ENCODE assay signal across 8 mouse cellular contexts in genomic region chr11:5902390-5902789, GRCm38 (mm10). TPM values are rescaled to one million over a fixed set of nuclear protein-coding genes. Genes with fewer than 3 reads are reported as not detected.
DNase-seq lines count a peak whose midpoint lies in the region; ATAC-seq lines count a peak whose summit lies in the region.
"Had no signal": no experiment of that assay in that cellular context is flagged by ENCODE, and none has a peak within 500 bp of the region (broad histone marks: within the 10 kb centered on the region; RNA-seq: fewer than 3 reads in every experiment).

No protein-coding gene starts in this region.

- H3K36me3 ChIP-seq in lung, embryonic 15.5 days: no peaks in the 10 kb centered on the region
- no peaks in the 10 kb centered on the region for H3K36me3 ChIP-seq in forebrain, embryonic 13.5 days (ENCODE audit: poor library complexity, severe bottlenecking)
- no peaks in the 10 kb centered on the region for H3K36me3 ChIP-seq in limb, embryonic 12.5 days
- no peaks in the 10 kb centered on the region for H3K36me3 ChIP-seq in stomach, embryonic 14.5 days (ENCODE audit: control insufficient read depth, insufficient read depth, low read length)

- H3K9ac ChIP-seq in lung, embryonic 15.5 days: peak overlapping the region; percentile 44; the same call in 1 of the 2 replicates
- H3K9ac ChIP-seq in forebrain, embryonic 13.5 days: peak overlapping the region; percentile 63
- peak overlapping the region; percentile 59; the same call in 1 of the 2 replicates for H3K9ac ChIP-seq in limb, embryonic 12.5 days (replicated peaks)
- H3K9ac ChIP-seq in stomach, embryonic 14.5 days (replicated peaks; ENCODE audit: low read depth, low read length): peak overlapping the region; percentile 37

- ATAC-seq in lung, embryonic 15.5 days (ENCODE audit: borderline replicate concordance, extremely low read depth, low FRiP score, low TSS enrichment): no peak
- peak; percentile 25 for ATAC-seq in forebrain, embryonic 13.5 days
- no peak; the same call in 1 of the 2 replicates for ATAC-seq in limb, embryonic 12.5 days (ENCODE audit: insufficient number of reproducible peaks, insufficient read depth, low FRiP score, low TSS enrichment, low read depth)
- ATAC-seq in stomach, embryonic 14.5 days (ENCODE audit: insufficient number of reproducible peaks, insufficient read depth, low FRiP score, low read depth): peak; percentile 21; the same call in 1 of the 2 replicates

- WGBS in lung, embryonic 15.5 days: 12% methylated on average over 6 of the region's 6 CpGs
- WGBS in forebrain, embryonic 13.5 days: 8% methylated on average over 6 of the region's 6 CpGs
- WGBS in limb, embryonic 12.5 days: 15% methylated on average over 6 of the region's 6 CpGs
- WGBS in stomach, embryonic 14.5 days: 13% methylated on average over 6 of the region's 6 CpGs

- peak overlapping the region; percentile 39 for H3K4me3 ChIP-seq in lung, embryonic 15.5 days
- H3K4me3 ChIP-seq in forebrain, embryonic 13.5 days: peak overlapping the region; percentile 39
- peak overlapping the region; percentile 45 for H3K4me3 ChIP-seq in limb, embryonic 12.5 days (replicated peaks)
- H3K4me3 ChIP-seq in stomach, embryonic 14.5 days (ENCODE audit: low read depth, low read length): peak overlapping the region; percentile 33

- H3K27ac ChIP-seq in lung, embryonic 15.5 days: no peak overlapping the region
- H3K27ac ChIP-seq in forebrain, embryonic 13.5 days: peak overlapping the region; percentile 40
- H3K27ac ChIP-seq in limb, embryonic 12.5 days: no peak overlapping the region
- H3K27ac ChIP-seq in stomach, embryonic 14.5 days (ENCODE audit: low read length): no peak overlapping the region; the same call in 1 of the 2 replicates

- H3K4me1 ChIP-seq in lung, embryonic 15.5 days: peaks cover 22% of the 10 kb centered on the region
- peaks cover 24% of the 10 kb centered on the region for H3K4me1 ChIP-seq in forebrain, embryonic 13.5 days
- H3K4me1 ChIP-seq in limb, embryonic 12.5 days (replicated peaks): peaks cover 27% of the 10 kb centered on the region
- peaks cover 17% of the 10 kb centered on the region for H3K4me1 ChIP-seq in stomach, embryonic 14.5 days (ENCODE audit: control insufficient read depth, insufficient read depth, low read length)

- no peak for DNase-seq in lung, postnatal 36 days
- DNase-seq in layer of hippocampus, adult 11-12 months (ENCODE audit: low spot score): no peak
- DNase-seq in right cerebral cortex, postnatal 25 days: no peak
- DNase-seq: thymus, postnatal 36 days had no signal

- H3K4me2 ChIP-seq in lung, embryonic 15.5 days: peak overlapping the region; percentile 75
- H3K4me2 ChIP-seq in forebrain, embryonic 13.5 days: peak overlapping the region; percentile 64
- H3K4me2 ChIP-seq in limb, embryonic 12.5 days: peak overlapping the region; percentile 69
- H3K4me2 ChIP-seq in stomach, embryonic 14.5 days (replicated peaks; ENCODE audit: low read depth, low read length): peak overlapping the region; percentile 50

- H3K27me3 ChIP-seq in lung, embryonic 15.5 days: peaks cover 9% of the 10 kb centered on the region; the same call in 1 of the 2 replicates
- peaks cover 24% of the 10 kb centered on the region; the same call in 1 of the 2 replicates for H3K27me3 ChIP-seq in forebrain, embryonic 13.5 days
- peaks cover 51% of the 10 kb centered on the region for H3K27me3 ChIP-seq in limb, embryonic 12.5 days
- H3K27me3 ChIP-seq in stomach, embryonic 14.5 days (ENCODE audit: control insufficient read depth, insufficient read depth, low read length): no peaks in the 10 kb centered on the region

- no peaks in the 10 kb centered on the region for H3K9me3 ChIP-seq in lung, embryonic 15.5 days
- H3K9me3 ChIP-seq in forebrain, embryonic 13.5 days (replicated peaks): no peaks in the 10 kb centered on the region
- H3K9me3 ChIP-seq in limb, embryonic 12.5 days: no peaks in the 10 kb centered on the region
- no peaks in the 10 kb centered on the region for H3K9me3 ChIP-seq in stomach, embryonic 14.5 days (ENCODE audit: control insufficient read depth, low read depth, low read length)

RNA-seq across cellular contexts. Expression of gene Myl7, which starts 3.8 kb away (rescaled TPM):
- polyA plus RNA-seq in lung, embryonic 15.5 days (2015; fragmentation: Nextera tagmentation; extraction: Ambion mirVana): 273 and 720 TPM in 2 replicates
- 1.5 TPM in 1 of 2 replicates, not detected in the other for polyA plus RNA-seq in forebrain, embryonic 13.5 days (2015; fragmentation: Nextera tagmentation; extraction: Ambion mirVana)
- 1.3 and 2.4 TPM in 2 replicates for polyA plus RNA-seq in limb, embryonic 12.5 days (2016; fragmentation: Nextera tagmentation; extraction: Ambion mirVana)
- 4.9 and 8.4 TPM in 2 replicates for polyA plus RNA-seq in stomach, embryonic 14.5 days (2014; fragmentation: Nextera tagmentation; extraction: Ambion mirVana)

RNA-seq across cellular contexts. Expression of gene Pold2, which starts 24.3 kb away (rescaled TPM):
- polyA plus RNA-seq in lung, embryonic 15.5 days (2015; fragmentation: Nextera tagmentation; extraction: Ambion mirVana): 149 and 160 TPM in 2 replicates
- 100 and 102 TPM in 2 replicates for polyA plus RNA-seq in forebrain, embryonic 13.5 days (2015; fragmentation: Nextera tagmentation; extraction: Ambion mirVana)
- 127 and 129 TPM in 2 replicates for polyA plus RNA-seq in limb, embryonic 12.5 days (2016; fragmentation: Nextera tagmentation; extraction: Ambion mirVana)
- 101 and 112 TPM in 2 replicates for polyA plus RNA-seq in stomach, embryonic 14.5 days (2014; fragmentation: Nextera tagmentation; extraction: Ambion mirVana)

RNA-seq across cellular contexts. Expression of gene Aebp1, which starts 40.6 kb away (rescaled TPM):
- polyA plus RNA-seq in lung, embryonic 15.5 days (2015; fragmentation: Nextera tagmentation; extraction: Ambion mirVana): 31.3 and 37.6 TPM in 2 replicates
- polyA plus RNA-seq in forebrain, embryonic 13.5 days (2015; fragmentation: Nextera tagmentation; extraction: Ambion mirVana): 5.5 and 6.0 TPM in 2 replicates
- 12.5 and 15.2 TPM in 2 replicates for polyA plus RNA-seq in limb, embryonic 12.5 days (2016; fragmentation: Nextera tagmentation; extraction: Ambion mirVana)
- 29.2 and 30.3 TPM in 2 replicates for polyA plus RNA-seq in stomach, embryonic 14.5 days (2014; fragmentation: Nextera tagmentation; extraction: Ambion mirVana)

RNA-seq across cellular contexts. Expression of gene Gck, which starts 47.5 kb away (rescaled TPM):
- 1.7 and 1.9 TPM in 2 replicates for polyA plus RNA-seq in lung, embryonic 15.5 days (2015; fragmentation: Nextera tagmentation; extraction: Ambion mirVana)
- 4.7 and 5.8 TPM in 2 replicates for polyA plus RNA-seq in forebrain, embryonic 13.5 days (2015; fragmentation: Nextera tagmentation; extraction: Ambion mirVana)
- 0.78 and 0.90 TPM in 2 replicates for polyA plus RNA-seq in limb, embryonic 12.5 days (2016; fragmentation: Nextera tagmentation; extraction: Ambion mirVana)
- polyA plus RNA-seq in stomach, embryonic 14.5 days (2014; fragmentation: Nextera tagmentation; extraction: Ambion mirVana): 0.75 and 2.0 TPM in 2 replicates

RNA-seq across cellular contexts. Expression of gene Ykt6, which starts 53.1 kb away (rescaled TPM):
- polyA plus RNA-seq in lung, embryonic 15.5 days (2015; fragmentation: Nextera tagmentation; extraction: Ambion mirVana): 58.6 and 61.4 TPM in 2 replicates
- polyA plus RNA-seq in forebrain, embryonic 13.5 days (2015; fragmentation: Nextera tagmentation; extraction: Ambion mirVana): 65.3 and 83.1 TPM in 2 replicates
- 52.8 and 57.9 TPM in 2 replicates for polyA plus RNA-seq in limb, embryonic 12.5 days (2016; fragmentation: Nextera tagmentation; extraction: Ambion mirVana)
- 23.2 and 23.3 TPM in 2 replicates for polyA plus RNA-seq in stomach, embryonic 14.5 days (2014; fragmentation: Nextera tagmentation; extraction: Ambion mirVana)

Comparison
In these comparisons a context has a peak if more than half of its experiments do, and no peak if none do; other contexts are left out.
1. ATAC-seq: peak in forebrain, embryonic 13.5 days (single experiment) and stomach, embryonic 14.5 days (single experiment); none in lung, embryonic 15.5 days (single experiment) and limb, embryonic 12.5 days (single experiment).
2. RNA of gene Myl7, which starts 3.8 kb away (polyA plus RNA-seq): 273 to 720 TPM in lung, embryonic 15.5 days; 4.9 to 8.4 TPM in stomach, embryonic 14.5 days, 1.3 to 2.4 TPM in limb, embryonic 12.5 days and 1.5 TPM in forebrain, embryonic 13.5 days; every median in the first group is over 10 times any median in the second.
3. Peak in every context shown above with its lines, with median percentiles within 50 percentile points of each other: H3K4me2 ChIP-seq, H3K4me3 ChIP-seq and H3K9ac ChIP-seq.